Mouse (Mus musculus): ENCODE results near the gene Txk.

DNA sequence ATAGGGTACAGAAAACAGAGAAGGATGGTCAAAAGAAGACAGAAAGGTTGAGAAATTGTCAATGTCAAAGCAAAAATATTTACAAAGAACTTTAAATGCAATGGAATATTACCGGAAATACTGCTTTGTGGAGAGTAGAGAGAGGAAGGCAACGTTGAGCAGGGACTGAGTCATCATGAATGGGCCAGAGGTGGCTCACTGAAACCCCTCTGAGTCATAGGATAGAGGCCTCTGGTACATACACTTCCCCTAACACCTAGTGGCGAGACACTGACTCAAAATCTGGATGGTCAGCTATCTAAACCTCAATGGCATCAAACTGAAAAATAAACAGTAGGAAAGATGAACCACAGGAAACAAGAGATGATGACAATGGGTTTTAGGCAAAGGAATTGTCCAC is 27.2 kb downstream of the Txk start:
- TF ChIP-seq POLR2A (IDR thresholded peaks at IDR 0.05; ENCODE audit: borderline replicate concordance, extremely low read depth, insufficient read depth, insufficient read length, poor library complexity, severe bottlenecking) = no peak
- no peak for TF ChIP-seq CTCF (IDR thresholded peaks at IDR 0.05; ENCODE audit: borderline replicate concordance, extremely low read depth, insufficient read depth, insufficient read length)
